Mouse (Mus musculus): Measurements from ENCODE around the gene Ldb3. TPM values are rescaled to one million over a fixed set of nuclear protein-coding genes. Genes with fewer than 3 reads are reported as not detected.
A peak's percentile ranks its signal among the peaks of the same experiment; 100 is the strongest.

Ldb3 gene
- total RNA-seq, 2 experiments from 2014 or later = not detected

DNA sequence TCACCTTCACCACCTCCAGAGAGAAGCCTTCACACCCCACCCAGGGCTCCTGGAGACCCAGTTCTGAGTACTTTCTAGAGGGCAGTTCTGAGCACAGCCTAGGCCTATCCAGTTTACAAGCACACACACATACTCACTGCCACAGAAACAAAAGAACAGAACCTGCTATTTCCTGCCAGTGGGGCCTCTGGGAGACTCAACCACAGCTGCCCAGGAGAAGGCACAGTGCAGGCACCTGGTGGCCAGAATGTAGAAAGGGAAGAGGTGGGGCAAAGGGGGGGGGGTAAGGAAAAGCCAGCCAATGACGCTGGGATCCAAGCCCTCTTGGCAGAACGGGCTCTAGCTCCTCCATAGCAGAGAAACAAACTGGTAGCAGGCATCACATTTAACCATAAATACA is 26.1 kb downstream of the Ldb3 start:
- no peak for ATAC-seq (replicated peaks; ENCODE audit: poor library complexity)

DNA sequence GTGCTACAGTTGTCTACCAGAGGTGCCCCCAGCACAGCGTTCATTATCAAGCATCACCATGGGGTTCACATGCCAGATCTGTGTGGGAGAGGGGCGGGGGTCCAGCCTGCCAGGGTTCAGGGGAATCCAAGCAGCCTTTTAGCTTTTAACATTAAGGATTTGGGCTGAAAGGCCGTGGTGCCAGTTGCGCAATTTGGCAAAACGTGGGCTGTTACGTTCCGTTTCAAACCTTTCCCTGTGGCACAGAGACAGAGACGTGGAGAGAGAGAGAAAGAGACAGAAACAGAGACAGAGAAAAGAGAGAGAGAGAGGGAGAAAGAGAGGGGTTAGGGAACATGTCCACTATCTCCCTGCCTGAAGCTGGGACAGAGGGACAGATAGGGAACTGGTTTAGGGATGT is 26.8 kb downstream of the Ldb3 start:
- ATAC-seq (replicated peaks; ENCODE audit: poor library complexity) = no peak

DNA sequence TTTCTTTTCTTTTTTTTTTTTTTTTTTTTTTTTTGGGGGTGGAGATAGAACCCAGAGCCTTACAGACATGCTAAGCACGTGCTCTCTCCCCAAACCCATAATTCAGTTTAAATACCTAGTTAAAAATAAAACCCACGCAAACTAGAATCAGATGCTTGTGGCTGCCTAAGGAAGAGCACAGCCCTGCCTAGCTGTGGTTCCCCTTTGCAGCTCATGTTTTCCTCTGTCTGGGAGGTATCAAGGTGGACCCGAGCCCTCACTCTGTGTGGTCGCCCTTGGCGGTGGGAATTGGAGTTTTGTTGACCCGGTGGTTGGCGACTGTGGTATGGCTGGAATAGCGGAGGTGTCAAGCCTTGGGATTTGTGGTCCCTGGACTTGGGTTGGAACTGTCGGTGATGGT is 29.5 kb downstream of the Ldb3 start:
- ATAC-seq (replicated peaks; ENCODE audit: poor library complexity) = no peak

DNA sequence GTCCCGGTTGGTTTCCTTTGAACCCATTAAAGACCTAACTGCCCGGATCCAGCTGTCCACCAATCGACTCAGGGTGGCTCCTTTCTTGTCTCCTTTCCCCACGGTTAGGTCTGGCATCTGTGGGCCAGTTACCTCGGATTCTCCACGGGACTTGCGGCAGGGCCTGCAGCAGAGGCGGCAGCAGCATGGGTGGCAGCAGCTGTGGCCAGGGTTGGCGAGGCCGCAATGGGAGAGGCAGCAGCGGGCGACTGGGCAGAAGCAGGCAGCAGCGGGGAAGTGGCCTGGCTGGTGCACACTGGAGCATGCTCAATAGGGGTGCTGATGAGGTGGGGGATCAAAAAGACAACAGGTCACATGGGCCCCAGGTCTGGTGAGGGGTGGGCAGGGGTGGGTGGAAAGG is 33.3 kb downstream of the Ldb3 start:
- ATAC-seq (replicated peaks; ENCODE audit: poor library complexity) = no peak

DNA sequence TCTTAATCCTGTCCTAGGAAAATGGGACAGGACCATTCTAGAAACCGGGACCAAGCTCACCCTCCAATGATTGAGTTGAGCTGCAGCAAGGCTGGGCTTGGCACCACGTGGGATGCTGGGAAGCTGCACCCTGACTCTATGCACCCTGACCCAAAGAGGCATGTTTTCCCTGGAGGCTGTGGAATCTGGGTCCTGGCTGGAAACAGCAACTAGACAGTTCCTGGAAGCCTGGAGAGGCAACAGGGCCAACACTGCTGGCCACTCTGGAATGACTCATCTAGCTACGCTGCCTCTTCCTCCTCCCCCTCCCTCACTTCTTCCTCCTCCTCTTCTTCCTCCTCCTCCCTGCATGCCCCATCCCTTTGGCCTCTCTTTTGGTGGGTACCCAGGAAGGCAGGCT is 34.4 kb downstream of the Ldb3 start:
- no peak for ATAC-seq (replicated peaks; ENCODE audit: poor library complexity)

DNA sequence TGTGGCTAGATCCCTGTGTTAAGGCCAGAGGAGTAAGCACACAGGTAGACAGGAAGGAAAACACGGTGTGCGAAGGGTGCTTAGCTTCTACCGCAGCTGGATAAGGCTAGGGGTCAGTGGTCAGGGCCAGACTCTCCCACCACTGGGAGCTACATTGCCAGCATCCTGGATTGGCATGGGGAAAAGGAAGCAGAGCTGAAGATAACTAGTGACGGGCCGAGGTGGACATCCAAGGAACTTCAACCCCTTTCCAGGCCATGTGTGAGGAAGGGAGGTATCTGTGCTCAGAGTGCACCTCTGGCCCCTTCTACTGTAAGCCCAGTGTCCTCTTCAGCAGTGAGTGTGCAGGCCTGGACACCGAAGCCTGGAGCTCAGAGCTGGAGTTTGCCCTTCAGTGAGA is 35.0 kb downstream of the Ldb3 start:
- ATAC-seq (replicated peaks; ENCODE audit: poor library complexity) = no peak

DNA sequence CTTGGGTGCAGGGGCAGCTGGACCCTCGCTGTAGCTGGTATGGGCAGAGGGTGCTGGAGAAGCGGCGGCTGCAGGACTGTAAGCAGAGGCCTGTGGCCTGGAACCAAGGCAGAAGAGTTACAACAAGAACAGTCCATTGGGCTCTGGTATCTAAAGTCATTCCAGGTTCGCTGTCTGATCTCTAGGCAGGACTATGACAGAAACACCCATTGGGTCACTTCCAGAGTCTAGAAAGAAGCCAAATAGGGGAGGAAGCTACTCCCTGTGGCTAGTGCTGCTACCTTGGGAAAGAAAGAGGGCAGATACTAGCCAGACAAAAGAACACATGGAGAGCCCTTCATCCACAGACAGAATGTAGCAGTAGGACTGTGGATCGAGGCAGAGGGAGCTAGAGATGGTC is 36.3 kb downstream of the Ldb3 start:
- no peak for ATAC-seq (replicated peaks; ENCODE audit: poor library complexity)

DNA sequence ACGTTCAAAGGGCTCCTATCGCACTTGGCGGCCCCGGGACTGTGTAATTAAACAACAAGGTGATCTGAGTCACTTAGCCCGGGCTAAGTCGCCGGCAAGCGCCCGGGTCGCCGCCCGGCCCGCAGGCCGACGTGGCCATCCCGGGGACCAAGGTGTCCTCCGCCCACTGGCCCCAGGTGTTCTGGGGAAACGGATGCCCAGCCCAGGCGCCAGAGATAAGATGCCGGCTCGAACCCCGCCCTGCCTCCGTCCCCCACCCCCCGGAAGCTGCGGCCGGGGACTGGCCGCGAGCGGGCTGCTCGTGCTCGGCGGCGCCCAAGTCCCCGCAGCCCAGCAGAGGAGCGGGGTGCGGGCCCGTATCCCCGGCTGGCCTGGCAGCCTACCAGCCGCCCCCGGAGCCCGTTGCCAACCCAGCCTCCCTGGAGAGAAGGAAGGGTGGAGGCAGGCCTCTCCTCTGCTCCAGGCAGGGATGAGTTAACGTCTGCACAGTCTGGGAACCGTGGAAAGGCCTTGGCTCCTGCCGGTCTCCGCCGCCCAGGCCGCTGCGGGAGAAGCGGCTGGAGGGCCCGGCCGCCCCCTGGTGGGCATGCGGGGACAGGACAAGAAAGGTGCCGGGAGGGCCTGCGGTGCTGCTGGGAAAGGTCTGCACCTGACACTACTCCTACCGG is 39.3 kb downstream of the Ldb3 start:
- peak; percentile 94 for ATAC-seq (replicated peaks; ENCODE audit: poor library complexity)

DNA sequence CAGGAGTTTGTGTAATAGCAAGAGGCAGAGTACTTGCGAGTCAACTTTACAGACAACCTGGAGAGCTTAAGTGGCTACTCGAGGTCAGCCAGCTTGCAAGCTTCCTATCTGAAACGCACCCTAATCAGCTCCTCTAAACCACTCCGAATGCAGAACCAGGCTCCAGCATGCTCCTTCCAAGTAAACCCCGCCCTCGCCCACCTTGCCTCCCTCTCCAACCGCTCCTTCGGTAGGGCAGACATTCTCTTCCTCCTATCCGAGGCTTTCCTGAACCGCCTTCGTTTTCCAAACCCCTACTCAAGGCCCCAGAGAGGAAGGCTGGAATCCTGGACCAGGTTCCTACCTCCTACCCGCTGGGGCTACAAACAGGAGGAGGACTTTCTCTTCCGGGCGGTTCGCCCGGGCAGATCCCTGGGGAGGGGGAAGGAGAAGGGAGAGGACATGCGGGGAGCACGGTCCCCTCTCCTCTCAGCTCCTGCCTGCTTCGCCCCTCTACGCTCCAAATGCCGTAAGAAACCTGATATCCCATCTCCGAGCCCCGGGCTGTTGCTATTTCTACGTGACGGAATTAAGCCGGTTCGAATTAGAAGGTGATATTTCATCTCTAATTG is 40.0 kb downstream of the Ldb3 start:
- peak; percentile 30; the same call in 1 of the 2 replicates for ATAC-seq (replicated peaks; ENCODE audit: poor library complexity)

DNA sequence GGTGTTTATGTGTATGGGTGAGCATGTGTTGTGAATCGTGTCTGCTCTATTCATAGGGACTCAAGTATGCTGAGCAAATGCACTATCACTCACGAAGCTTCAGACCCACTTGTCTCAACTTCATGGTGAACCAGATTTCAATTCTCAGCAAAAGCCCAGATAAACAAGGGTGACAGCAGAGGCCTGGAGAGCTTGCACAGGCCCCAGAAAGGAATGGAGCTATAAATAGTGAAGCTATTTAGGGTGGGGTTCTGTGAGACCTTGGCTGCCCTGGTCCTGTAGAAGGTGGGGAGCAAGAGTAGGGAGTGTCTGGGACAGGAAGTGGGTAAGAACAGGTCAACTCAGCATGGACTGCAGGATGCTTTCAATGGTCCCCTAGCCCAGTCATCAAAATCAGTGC is 43.9 kb downstream of the Ldb3 start:
- ATAC-seq (replicated peaks; ENCODE audit: poor library complexity) = no peak

DNA sequence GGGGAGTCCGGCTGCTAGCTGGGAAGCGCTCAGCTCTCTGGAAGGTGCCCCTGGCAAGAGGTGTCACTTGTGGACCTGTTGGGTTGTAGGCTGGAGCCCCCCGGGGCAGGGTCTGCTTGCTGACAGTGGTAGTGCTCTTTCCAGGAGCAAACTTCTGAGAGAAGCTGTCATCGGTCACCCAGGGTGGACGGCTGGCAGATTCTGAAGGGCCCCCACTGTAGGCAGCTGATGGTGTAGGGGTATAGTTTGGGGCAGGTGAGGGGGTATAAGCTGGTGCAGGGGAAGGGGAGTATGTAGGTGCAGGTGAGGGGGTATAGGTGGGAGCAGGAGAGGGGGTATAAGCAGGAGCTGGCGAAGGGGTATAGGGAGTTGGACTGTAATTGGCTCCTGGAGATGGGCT is 44.5 kb downstream of the Ldb3 start:
- no peak for ATAC-seq (replicated peaks; ENCODE audit: poor library complexity)

DNA sequence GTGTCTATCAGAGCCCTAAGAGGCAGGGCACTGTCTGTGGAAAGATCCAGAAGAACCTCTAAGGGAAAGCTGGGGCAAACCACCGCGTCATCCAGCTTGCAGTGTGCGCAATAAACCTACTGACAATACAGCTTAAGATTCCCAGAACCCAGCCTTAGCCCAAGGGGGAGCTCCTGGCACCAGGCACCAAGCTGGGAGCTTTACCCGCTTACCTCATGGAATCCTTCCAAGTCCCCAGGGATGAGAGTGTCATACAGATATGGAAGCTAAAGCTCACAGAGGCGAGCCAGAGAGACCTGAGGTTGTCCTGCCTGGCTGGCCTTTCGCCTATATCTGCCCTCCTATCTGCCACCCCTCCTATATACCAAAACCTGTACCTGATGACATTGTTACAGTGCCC is 44.9 kb downstream of the Ldb3 start:
- no peak for ATAC-seq (replicated peaks; ENCODE audit: poor library complexity)

DNA sequence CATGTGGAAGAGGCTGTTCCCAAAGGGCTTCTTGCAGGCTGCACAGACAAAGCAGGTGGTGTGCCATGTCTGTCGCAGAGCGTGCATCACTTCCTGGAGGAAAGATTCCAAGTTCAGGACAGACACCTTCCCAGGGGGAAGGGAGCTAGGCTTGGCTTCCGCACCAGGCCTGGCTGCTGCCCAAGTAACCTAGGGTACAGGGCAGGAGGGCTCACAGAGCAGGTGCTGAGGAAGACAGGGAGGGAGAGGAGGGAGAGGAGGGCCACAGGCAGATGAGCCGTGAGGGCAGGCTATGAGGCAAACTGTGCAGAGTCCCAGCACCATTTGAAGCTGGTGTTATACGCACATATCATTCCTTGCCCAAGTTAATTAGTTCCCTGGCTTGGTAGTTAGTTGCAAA is 46.6 kb downstream of the Ldb3 start:
- ATAC-seq (replicated peaks; ENCODE audit: poor library complexity) = no peak

DNA sequence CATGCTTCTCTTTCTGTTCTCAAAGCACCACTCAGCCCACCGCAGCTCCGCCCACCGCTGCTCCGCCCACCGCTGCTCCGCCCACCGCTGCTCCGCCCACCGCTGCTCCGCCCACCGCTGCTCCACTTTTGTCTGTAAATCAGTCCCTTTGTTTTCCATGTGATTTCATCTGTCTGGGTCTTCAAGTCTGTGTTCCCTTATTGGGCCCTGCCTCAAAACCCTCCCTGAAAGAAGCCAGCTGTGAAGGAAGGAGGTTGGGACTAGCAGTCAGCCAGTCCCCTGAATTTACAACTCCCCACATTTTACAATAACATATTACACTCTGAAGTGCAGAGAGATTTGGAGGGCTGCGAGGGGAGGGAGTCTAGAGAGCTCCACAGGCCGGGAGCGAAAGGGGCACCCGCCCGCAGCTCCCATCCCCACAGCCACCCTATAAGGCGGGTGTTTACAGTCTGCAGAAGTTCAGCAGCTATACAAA is 47.8 kb downstream of the Ldb3 start:
- peak; percentile 95 for ATAC-seq (replicated peaks; ENCODE audit: poor library complexity)

DNA sequence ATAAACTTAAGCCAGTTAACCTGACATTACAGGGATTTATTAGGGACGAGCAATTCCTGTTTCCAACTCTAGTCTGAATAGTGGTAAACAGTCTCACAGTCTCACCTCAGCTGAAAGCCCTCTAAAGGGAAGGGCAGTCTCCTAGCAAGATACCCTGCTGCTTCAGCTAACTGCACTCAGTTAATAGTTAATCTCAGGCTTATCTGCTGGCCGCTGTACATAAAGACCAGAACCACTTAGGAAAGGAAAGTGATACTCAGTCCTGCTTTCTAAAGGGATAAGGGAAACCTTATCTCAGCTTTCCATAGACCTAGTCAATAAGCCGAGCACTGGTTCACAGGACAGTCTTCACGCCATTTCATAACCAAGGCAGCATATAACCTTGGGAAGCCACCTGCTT is 52.6 kb downstream of the Ldb3 start:
- ATAC-seq (replicated peaks; ENCODE audit: poor library complexity) = no peak

DNA sequence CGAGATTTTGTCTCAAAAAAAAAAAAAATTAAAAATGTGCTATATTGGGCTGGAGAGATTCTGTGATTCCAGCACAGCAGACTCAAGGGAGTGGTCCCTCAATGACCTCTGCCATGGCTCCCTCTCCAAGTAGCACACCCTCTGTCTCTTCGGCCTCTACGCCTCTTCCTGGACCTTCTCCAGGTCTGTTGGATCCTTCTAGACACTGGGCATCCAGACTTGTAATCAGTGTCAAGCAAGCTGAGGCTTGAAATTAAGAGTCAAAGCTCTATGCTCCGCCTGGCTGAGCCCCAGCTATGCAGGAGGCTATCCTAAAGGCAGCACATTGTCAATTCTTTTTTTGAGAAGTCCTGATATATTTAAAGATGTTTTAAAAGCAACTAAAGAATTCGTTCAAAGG is 54.9 kb downstream of the Ldb3 start:
- ATAC-seq (replicated peaks; ENCODE audit: poor library complexity) = no peak

DNA sequence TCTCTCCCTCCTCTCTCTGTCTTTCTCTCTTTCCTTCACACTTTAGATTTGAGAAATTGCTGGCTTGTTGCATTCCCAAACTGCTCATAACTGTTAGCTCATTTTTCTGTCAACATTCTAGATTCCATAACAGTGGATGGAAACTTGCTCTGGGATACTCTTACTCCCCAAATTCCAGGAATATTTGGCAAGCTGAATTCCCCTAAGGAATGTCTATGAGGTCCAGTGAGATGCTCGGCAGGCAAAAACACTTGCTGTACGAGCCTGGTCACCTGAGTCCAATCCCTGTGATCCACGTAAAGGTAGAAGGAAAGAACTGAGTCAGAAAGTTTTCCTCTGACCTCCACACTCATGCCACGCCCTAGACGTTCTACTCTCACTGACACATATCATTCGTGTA is 55.9 kb downstream of the Ldb3 start:
- ATAC-seq (replicated peaks; ENCODE audit: poor library complexity) = no peak

DNA sequence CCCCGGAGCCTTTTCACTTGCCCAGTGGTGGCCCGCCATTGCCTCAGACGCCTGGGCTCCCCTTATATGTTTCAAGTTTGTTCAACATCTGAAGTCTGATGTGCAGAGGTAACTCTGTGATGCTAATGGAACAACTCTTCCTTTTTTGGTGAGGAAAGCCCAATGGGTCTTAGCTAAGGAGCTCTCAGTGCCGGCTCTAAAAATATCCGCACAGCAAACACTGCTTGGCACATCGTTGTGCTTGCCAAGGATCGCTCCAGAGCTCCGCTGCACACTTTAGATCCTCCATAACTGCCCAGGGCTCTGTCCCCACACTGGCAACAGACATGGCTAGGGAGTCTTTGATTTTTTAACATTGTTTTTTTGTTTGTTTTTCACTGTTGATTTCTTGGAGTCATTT is 59.7 kb downstream of the Ldb3 start:
- no peak for ATAC-seq (replicated peaks; ENCODE audit: poor library complexity)

DNA sequence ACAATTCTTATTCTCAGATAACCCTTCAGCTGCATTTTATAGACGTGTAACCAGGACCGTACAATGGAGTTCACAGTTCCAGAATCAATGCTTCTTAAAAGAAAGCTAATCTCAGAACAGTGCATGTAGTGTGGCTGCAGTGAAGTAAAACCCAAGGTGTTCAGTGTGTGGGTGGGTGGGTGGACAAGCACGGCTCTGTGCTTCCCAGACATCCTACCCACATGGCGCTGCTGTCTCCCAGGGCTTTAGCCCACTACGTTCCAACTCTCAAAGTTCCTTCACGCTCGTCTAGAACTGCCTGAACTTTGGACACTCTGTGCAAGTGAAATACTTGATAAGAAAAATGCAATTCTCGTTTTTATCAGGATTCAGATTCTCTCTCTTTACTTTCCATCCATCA is 65.8 kb downstream of the Ldb3 start, which contains the start of gene 9230112D13Rik:
TSS of gene 9230112D13Rik (minus strand) at position 101 of the 400 bp plus-strand sequence.
- no peak for ATAC-seq (replicated peaks; ENCODE audit: poor library complexity)

DNA sequence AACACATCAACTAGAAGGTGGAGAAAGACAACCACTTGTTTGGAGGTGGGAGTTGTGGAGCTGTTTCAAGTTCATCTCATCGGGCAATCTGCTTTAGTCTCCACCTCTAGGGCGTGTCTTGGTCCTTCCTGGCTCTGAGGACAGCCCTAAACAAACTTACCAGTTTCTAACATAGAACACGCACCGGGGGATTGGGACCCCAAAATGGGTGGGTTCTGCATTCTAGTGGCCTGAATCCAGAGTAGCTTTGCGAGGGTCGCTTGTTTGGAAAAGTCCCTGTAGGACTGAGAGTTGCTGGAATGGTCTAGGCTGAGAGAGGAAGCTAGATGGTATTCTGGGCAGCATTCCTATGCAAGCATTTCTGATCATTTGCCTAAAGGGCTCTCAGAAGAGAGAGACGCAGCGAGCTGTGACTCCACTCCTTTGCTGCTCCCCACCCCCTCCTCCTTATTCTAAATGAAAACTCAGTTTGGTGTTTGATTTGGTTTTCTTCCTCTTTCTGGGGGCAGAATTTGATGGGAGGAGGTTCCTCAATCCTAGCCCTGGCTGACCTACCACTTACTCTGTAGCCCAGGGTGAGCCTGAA is 70.4 kb downstream of the Ldb3 start:
- 0 out of 2 replicates have a peak, but pooled peaks have one; percentile 23 for ATAC-seq (replicated peaks; ENCODE audit: poor library complexity)

DNA sequence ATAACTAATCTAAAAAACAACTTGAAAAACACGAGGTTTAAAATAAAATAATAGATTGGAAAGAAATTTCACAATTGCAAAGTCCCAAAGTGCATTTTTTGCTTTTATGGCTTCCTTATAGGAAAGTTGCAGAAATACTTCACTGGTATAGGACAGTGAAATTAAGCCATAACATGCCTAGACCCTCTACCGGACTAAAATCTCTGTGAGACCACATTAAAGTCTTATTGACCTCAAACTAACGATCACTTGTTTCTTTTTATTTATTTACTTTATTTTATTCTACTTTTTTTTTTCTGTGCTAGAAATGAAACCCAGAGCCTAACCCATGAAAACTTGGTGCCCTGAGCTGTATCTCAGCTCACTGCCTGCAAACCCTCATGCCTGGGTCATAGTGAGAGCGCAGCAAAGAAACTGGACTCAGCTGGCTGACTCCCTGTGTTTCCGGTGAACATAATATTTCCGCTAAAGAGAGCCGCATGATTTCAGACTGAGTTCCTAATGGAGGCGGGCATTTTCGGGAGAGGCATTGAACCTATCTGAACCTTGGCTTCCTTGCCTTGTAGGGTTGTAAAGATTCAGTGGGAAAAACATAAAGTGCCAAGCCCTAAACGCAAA is 71.4 kb downstream of the Ldb3 start:
- ATAC-seq (replicated peaks; ENCODE audit: poor library complexity) = no peak

DNA sequence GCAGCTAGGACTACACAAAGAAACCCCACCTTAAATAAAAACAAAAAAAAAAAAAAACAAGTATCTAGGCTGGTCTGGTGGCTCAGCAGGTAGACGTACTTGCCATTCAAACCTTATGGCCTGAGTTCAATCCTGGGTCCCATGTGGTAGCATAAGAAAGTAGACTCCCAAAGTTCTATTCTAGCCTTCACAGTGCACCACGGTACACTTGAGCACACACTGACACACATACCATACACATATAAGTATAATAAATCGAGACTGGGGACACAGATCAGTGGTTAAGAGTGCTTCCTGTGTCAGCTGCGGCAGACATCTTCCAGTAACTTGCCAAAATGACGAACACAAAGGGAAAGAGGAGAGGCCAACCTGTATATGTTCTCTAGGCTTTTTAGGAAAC is 72.6 kb downstream of the Ldb3 start:
- ATAC-seq (replicated peaks; ENCODE audit: poor library complexity) = no peak

Measured in megakaryocyte progenitor cell, adult 5-6 weeks (primary cell).